Mouse (Mus musculus): ENCODE results near the gene Mrpl16. TPM values are rescaled to one million over a fixed set of nuclear protein-coding genes. Genes with fewer than 3 reads are reported as not detected.

Gene Mrpl16
- polyA plus RNA-seq, 1 experiment = 4.0 TPM

- no peaks in the 10 kb centered on the region for H3K4me1 ChIP-seq (ENCODE audit: control insufficient read depth, insufficient read depth, insufficient read length, low read length)
- no peak for TF ChIP-seq POLR2A (IDR thresholded peaks at IDR 0.05; ENCODE audit: low read depth, low read length)
- no peak for TF ChIP-seq CTCF (IDR thresholded peaks at IDR 0.05; ENCODE audit: extremely low read depth, insufficient read length, insufficient replicate concordance, low read depth, low read length)
- no peak overlapping the region for H3K4me3 ChIP-seq (ENCODE audit: low read depth, low read length)
- no peaks in the 10 kb centered on the region for H3K36me3 ChIP-seq (ENCODE audit: control insufficient read depth, insufficient read depth, low read length)
- no peaks in the 10 kb centered on the region for H3K27me3 ChIP-seq (ENCODE audit: control insufficient read depth, insufficient read depth, low read length)
- H3K27ac ChIP-seq (ENCODE audit: insufficient read depth, low read depth, low read length) = no peak overlapping the region
These were observed 24.5 kb upstream of the Mrpl16 start for GRCm38 (mm10) chr19:11745680-11746079.

DNA sequence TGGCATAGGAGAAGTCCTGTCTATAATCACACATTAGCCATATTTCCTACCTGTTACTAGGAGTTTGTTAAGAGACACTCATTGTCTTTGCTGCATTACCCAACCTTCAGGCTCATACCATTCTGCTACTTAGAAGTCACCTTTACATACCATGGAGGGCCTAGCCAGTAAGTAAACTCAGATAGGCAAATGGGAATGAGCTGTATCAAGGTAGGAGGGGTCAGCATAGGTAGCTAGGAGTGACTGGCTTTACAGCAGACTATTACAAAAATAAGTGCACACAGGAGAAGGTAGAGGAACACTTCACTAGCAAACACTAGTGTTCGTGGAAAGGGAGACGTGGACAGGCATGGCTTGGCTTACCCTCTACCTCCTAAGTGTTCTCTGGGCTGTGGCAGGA lies 22.9 kb upstream of the Mrpl16 start, which contains the start of gene Gif:
Gene Gif (plus strand): TSS at position 257 of the 400 bp plus-strand sequence.
- Histone ChIP-seq H3K4me1 (ENCODE audit: control insufficient read depth, insufficient read depth, insufficient read length, low read length) (no peaks in the 10 kb centered on the region), H3K27me3 (ENCODE audit: control insufficient read depth, insufficient read depth, low read length) (no peaks in the 10 kb centered on the region), H3K4me3 (ENCODE audit: low read depth, low read length) (no peak within 1 kb of the TSS), H3K36me3 (ENCODE audit: control insufficient read depth, insufficient read depth, low read length) (no peaks in the 10 kb centered on the region), H3K27ac (ENCODE audit: insufficient read depth, low read depth, low read length) (no peak within 1 kb of the TSS)
- TF ChIP-seq POLR2A (IDR thresholded peaks at IDR 0.05; ENCODE audit: low read depth, low read length) (no peak), CTCF (IDR thresholded peaks at IDR 0.05; ENCODE audit: extremely low read depth, insufficient read length, insufficient replicate concordance, low read depth, low read length) (no peak)
- 82% methylated on average over 2 of the region's 2 CpGs for WGBS

DNA sequence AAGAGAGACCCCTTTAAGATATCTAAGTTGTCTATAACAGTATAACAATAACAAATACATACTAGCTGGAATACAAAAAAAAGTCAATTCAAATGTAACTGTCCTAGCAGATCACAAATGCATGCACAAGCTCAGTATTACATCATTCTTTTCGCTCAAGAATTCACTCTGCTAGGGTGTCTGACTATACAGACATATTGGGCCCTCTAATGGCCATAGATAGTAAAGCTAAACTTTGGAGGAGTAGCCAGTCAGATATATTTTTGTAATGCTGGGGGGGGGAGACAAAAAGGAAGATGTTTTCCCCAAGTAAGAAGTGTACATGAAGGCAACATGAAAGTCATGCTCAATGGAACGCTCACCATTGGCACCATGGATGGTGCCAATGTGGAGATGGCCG lies 5.1 kb upstream of the Mrpl16 start:
- Histone ChIP-seq H3K4me1 (ENCODE audit: control insufficient read depth, insufficient read depth, insufficient read length, low read length) (0 out of 2 replicates have a peak, but pooled peaks cover 1% of the 10 kb centered on the region), H3K27me3 (ENCODE audit: control insufficient read depth, insufficient read depth, low read length) (no peaks in the 10 kb centered on the region), H3K36me3 (ENCODE audit: control insufficient read depth, insufficient read depth, low read length) (no peaks in the 10 kb centered on the region), H3K27ac (ENCODE audit: insufficient read depth, low read depth, low read length) (no peak overlapping the region), H3K4me3 (ENCODE audit: low read depth, low read length) (no peak overlapping the region)
- TF ChIP-seq CTCF (IDR thresholded peaks at IDR 0.05; ENCODE audit: extremely low read depth, insufficient read length, insufficient replicate concordance, low read depth, low read length) = no peak
- TF ChIP-seq POLR2A (IDR thresholded peaks at IDR 0.05; ENCODE audit: low read depth, low read length) = no peak
- WGBS = 77% methylated on average over 3 of the region's 3 CpGs

DNA sequence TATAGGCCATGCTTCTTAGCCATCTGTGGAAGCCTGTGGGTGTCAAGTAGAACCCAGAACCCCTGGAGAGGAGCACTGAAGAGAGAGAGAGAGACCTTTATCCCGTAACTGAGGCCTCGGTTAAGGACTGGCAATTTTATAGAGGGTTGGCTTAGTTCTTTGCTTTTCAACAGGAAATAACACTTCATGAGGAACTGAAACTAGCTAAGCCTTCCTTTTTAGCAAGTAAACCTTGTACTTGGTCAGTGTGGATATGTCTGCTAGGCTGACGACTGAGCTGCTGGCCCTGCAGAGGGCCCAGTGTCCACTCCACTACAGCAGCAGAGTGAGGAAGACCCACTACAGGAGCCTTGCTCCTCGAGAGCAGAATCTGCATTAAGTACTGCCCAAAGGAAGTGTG lies 3.8 kb upstream of the Mrpl16 start:
- Histone ChIP-seq H3K27ac (ENCODE audit: insufficient read depth, low read depth, low read length) (peak overlapping the region; percentile 40), H3K4me3 (ENCODE audit: low read depth, low read length) (no peak overlapping the region), H3K4me1 (ENCODE audit: control insufficient read depth, insufficient read depth, insufficient read length, low read length) (0 out of 2 replicates have a peak, but pooled peaks cover 1% of the 10 kb centered on the region), H3K27me3 (ENCODE audit: control insufficient read depth, insufficient read depth, low read length) (no peaks in the 10 kb centered on the region), H3K36me3 (ENCODE audit: control insufficient read depth, insufficient read depth, low read length) (no peaks in the 10 kb centered on the region)
- TF ChIP-seq POLR2A (IDR thresholded peaks at IDR 0.05; ENCODE audit: low read depth, low read length) = no peak
- no peak for TF ChIP-seq CTCF (IDR thresholded peaks at IDR 0.05; ENCODE audit: extremely low read depth, insufficient read length, insufficient replicate concordance, low read depth, low read length)
- 36% methylated on average over 4 of the region's 4 CpGs for WGBS

- 4% methylated on average over 3 of the region's 3 CpGs for WGBS
- Histone ChIP-seq H3K4me1 (ENCODE audit: control insufficient read depth, insufficient read depth, insufficient read length, low read length) (0 out of 2 replicates have a peak, but pooled peaks cover 1% of the 10 kb centered on the region), H3K36me3 (ENCODE audit: control insufficient read depth, insufficient read depth, low read length) (peaks cover 2% of the 10 kb centered on the region; the same call in 1 of the 2 replicates)
These were observed 2.0 kb upstream of the Mrpl16 start for GRCm38 (mm10) chr19:11768163-11768562.

GRCm38 (mm10) chr19:11769257-11769920 lies 802 bp upstream of the Mrpl16 start:
- TF ChIP-seq POLR2A (IDR thresholded peaks at IDR 0.05; ENCODE audit: low read depth, low read length) = no peak
- no peak for TF ChIP-seq CTCF (IDR thresholded peaks at IDR 0.05; ENCODE audit: extremely low read depth, insufficient read length, insufficient replicate concordance, low read depth, low read length)
- Histone ChIP-seq H3K27ac (ENCODE audit: insufficient read depth, low read depth, low read length) (no peak overlapping the region), H3K4me1 (ENCODE audit: control insufficient read depth, insufficient read depth, insufficient read length, low read length) (0 out of 2 replicates have a peak, but pooled peaks cover 1% of the 10 kb centered on the region), H3K36me3 (ENCODE audit: control insufficient read depth, insufficient read depth, low read length) (peaks cover 11% of the 10 kb centered on the region), H3K27me3 (ENCODE audit: control insufficient read depth, insufficient read depth, low read length) (no peaks in the 10 kb centered on the region), H3K4me3 (ENCODE audit: low read depth, low read length) (no peak overlapping the region)
- WGBS = 88% methylated on average over 5 of the region's 5 CpGs

More at GRCm38 (mm10) chr19:11768163-11768562, 2.0 kb upstream of the Mrpl16 start:
- Histone ChIP-seq H3K27me3 (ENCODE audit: control insufficient read depth, insufficient read depth, low read length) (no peaks in the 10 kb centered on the region), H3K27ac (ENCODE audit: insufficient read depth, low read depth, low read length) (no peak overlapping the region), H3K4me3 (ENCODE audit: low read depth, low read length) (no peak overlapping the region)
- TF ChIP-seq POLR2A (IDR thresholded peaks at IDR 0.05; ENCODE audit: low read depth, low read length) = no peak
- TF ChIP-seq CTCF (IDR thresholded peaks at IDR 0.05; ENCODE audit: extremely low read depth, insufficient read length, insufficient replicate concordance, low read depth, low read length) = peak; percentile 84; the same call in 1 of the 2 replicates

GRCm38 (mm10) chr19:11777191-11777865 lies 7.1 kb downstream of the Mrpl16 start:
- Histone ChIP-seq H3K4me3 (ENCODE audit: low read depth, low read length) (no peak overlapping the region), H3K36me3 (ENCODE audit: control insufficient read depth, insufficient read depth, low read length) (peaks cover 44% of the 10 kb centered on the region), H3K27me3 (ENCODE audit: control insufficient read depth, insufficient read depth, low read length) (no peaks in the 10 kb centered on the region), H3K27ac (ENCODE audit: insufficient read depth, low read depth, low read length) (no peak overlapping the region), H3K4me1 (ENCODE audit: control insufficient read depth, insufficient read depth, insufficient read length, low read length) (no peaks in the 10 kb centered on the region)
- 64% methylated on average over 7 of the region's 7 CpGs for WGBS
- TF ChIP-seq CTCF (IDR thresholded peaks at IDR 0.05; ENCODE audit: extremely low read depth, insufficient read length, insufficient replicate concordance, low read depth, low read length) (peak; percentile 17; the same call in 1 of the 2 replicates), POLR2A (IDR thresholded peaks at IDR 0.05; ENCODE audit: low read depth, low read length) (no peak)

Data from small intestine, adult 2 months (tissue).